Mouse (Mus musculus) bone marrow, adult 2 months (tissue): Measurements from ENCODE around the gene Upp2.

Source experiments
- CTCF ChIP-seq: fragments of 200-500 bp; IDR thresholded peaks from 2 replicates; pipeline ENCODE4 v1.5.1; 2011; ENCODE audit warnings: low read length, control low read depth; ENCODE audit not compliant: control insufficient read depth, insufficient read depth
- POLR2A ChIP-seq: fragments of 200-500 bp; IDR thresholded peaks from 2 replicates; pipeline ENCODE4 v1.6.1; 2011; ENCODE audit warnings: low read depth, mild to moderate bottlenecking, control low read depth, low read length, borderline replicate concordance; ENCODE audit not compliant: control insufficient read depth

GRCm38 (mm10) chr2:58603379-58603778 lies 36.3 kb downstream of the Upp2 start:
- TF ChIP-seq CTCF = no peak
- TF ChIP-seq POLR2A = no peak
